Mouse (Mus musculus): ENCODE results near the gene Drc3. TPM values are rescaled to one million over a fixed set of nuclear protein-coding genes. Genes with fewer than 3 reads are reported as not detected.

Drc3 gene
- polyA plus RNA-seq, 1 experiment from 2014 or later: 1.2 TPM

GRCm38 (mm10) chr11:60440176-60440575 is 87.0 kb downstream of the Drc3 start:
- H3K4me3 ChIP-seq: no peak overlapping the region
- no peak overlapping the region for H3K27ac ChIP-seq (replicated peaks)
- H3K4me1 ChIP-seq: no peaks in the 10 kb centered on the region
- H3K27me3 ChIP-seq (replicated peaks; ENCODE audit: low read depth, poor library complexity, severe bottlenecking): no peaks in the 10 kb centered on the region
- no peak for DNase-seq (ENCODE audit: low spot score)
- peaks cover 90% of the 10 kb centered on the region for H3K36me3 ChIP-seq (replicated peaks)
- WGBS: 50% methylated on average over 7 of the region's 7 CpGs
- H3K9me3 ChIP-seq: no peaks in the 10 kb centered on the region

GRCm38 (mm10) chr11:60442896-60443295 is 89.8 kb downstream of the Drc3 start:
- no peak overlapping the region for H3K27ac ChIP-seq (replicated peaks)
- no peak overlapping the region for H3K4me3 ChIP-seq
- peaks cover 63% of the 10 kb centered on the region for H3K36me3 ChIP-seq (replicated peaks)
- H3K4me1 ChIP-seq: peaks cover 11% of the 10 kb centered on the region
- 89% methylated on average over 6 of the region's 6 CpGs for WGBS
- no peaks in the 10 kb centered on the region for H3K9me3 ChIP-seq
- no peak for DNase-seq (ENCODE audit: low spot score)
- no peaks in the 10 kb centered on the region for H3K27me3 ChIP-seq (replicated peaks; ENCODE audit: low read depth, poor library complexity, severe bottlenecking)

Other genes with a start within 250 kb of the Drc3 start
- gene Rai1, start 248.3 kb upstream of the Drc3 start, polyA plus RNA-seq (2016; fragmentation: Nextera tagmentation; extraction: Ambion mirVana): 31.0 and 33.8 TPM in 2 replicates
- gene Srebf1, start 130.7 kb upstream of the Drc3 start, polyA plus RNA-seq (2016; fragmentation: Nextera tagmentation; extraction: Ambion mirVana): 50.9 and 52.1 TPM in 2 replicates
- 20.4 and 21.0 TPM in 2 replicates for gene Tom1l2, start 424 bp upstream of the Drc3 start, polyA plus RNA-seq (2016; fragmentation: Nextera tagmentation; extraction: Ambion mirVana)
- 26.9 and 28.5 TPM in 2 replicates for gene Gid4, start 63.8 kb downstream of the Drc3 start, polyA plus RNA-seq (2016; fragmentation: Nextera tagmentation; extraction: Ambion mirVana)
- gene Atpaf2, start 65.1 kb downstream of the Drc3 start, polyA plus RNA-seq (2016; fragmentation: Nextera tagmentation; extraction: Ambion mirVana): 61.7 and 63.6 TPM in 2 replicates
- gene Drg2, start 101.3 kb downstream of the Drc3 start, polyA plus RNA-seq (2016; fragmentation: Nextera tagmentation; extraction: Ambion mirVana): 141 and 143 TPM in 2 replicates
- 0.21 and 0.22 TPM in 2 replicates for gene Myo15, start 116.0 kb downstream of the Drc3 start, polyA plus RNA-seq (2016; fragmentation: Nextera tagmentation; extraction: Ambion mirVana)
- 39.1 and 40.1 TPM in 2 replicates for gene Alkbh5, start 183.1 kb downstream of the Drc3 start, polyA plus RNA-seq (2016; fragmentation: Nextera tagmentation; extraction: Ambion mirVana)